Mouse (Mus musculus): ENCODE results near the gene Ano10.

Gene Ano10

DNA sequence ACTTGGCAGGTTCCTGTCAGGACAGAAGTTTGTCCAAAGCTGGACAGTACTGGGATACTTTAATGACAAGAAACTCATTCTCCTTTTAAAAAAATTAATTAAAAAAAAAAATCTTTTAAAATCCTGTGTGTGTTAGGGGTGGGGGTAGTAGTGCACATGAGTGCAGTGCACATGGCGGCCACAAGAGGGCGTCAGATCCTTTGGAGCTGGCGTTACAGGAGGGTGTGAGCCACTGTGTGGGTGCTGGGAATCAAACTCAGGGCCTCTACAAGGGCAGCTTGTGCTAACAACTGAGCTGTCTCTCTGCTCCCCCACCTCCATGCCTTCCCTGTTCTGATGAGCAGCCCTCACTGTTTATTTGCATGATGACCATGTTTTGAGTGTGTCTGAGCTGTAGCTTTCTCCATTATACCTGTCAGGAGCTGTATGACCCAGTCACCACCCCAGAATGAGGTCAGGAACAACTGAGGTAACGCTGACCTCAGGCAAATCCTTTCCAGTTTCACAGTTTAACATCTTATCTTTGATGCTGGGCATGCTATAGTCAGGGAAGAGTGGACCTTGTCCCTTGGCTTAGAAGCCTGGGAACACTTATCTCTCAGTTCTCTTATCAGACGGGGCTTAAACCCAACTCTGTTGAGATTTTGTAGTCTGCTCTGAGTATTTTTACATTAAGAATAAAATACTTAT is 137.7 kb downstream of the Ano10 start:
- DNase-seq (ENCODE audit: low spot score) = no peak

DNA sequence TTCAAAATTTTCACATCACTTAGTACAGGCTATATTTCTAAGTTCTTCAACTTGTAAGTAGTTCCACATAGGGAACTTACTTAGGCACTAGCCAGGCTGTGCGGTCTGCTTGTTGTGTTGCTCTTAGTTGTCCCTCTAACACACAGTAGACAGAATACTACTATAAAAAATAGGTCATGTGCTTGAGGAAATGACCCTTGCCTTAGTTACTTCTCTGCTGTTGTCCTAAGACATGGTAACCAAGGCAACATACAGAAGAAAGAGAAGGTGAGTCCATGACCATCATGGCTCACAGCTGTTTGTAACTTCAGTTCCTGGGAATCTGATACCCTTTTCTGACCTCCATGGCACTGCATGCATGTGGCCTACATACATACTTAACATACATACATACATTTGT is 139.0 kb downstream of the Ano10 start:
- no peak for DNase-seq (ENCODE audit: low spot score)

DNA sequence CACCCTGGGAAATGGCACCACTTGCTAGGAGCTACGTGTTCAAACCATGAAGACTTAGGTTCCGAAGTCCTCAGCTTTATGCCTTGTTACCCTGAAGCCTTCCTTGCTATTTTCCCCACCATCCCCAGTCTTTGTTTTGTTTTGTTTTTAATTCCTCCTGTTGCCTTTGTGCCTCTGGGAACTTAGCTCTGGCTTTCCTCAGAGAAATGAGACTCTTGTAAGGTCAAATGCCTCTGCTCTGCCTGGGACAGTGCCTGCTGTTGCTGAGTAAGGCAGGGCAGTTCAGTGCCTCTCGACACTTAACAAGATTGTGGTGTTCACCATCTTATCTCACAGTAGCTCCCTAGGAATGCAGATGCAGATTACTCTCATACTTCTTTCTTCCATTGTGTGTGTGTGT is 140.8 kb downstream of the Ano10 start:
- DNase-seq (ENCODE audit: low spot score) = no peak

DNA sequence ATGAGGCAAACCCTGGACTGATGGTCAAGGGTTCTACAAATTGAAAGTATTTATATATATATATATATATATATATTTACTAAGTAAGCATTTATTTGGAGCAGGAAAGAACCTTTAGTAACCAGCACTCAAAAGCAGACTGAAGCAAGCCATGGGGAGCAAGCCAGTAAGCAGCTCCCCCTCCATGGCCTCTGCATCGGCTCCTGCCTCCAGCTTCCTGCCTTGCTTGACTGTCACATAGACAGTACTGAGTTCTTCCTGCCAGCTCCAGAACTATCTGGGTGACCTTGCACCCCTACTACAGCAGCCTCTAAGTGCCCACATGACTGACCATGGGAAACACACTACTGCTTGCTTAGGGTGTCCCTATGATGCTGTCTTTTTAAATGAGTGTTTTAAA is 141.7 kb downstream of the Ano10 start:
- no peak for DNase-seq (ENCODE audit: low spot score)

DNA sequence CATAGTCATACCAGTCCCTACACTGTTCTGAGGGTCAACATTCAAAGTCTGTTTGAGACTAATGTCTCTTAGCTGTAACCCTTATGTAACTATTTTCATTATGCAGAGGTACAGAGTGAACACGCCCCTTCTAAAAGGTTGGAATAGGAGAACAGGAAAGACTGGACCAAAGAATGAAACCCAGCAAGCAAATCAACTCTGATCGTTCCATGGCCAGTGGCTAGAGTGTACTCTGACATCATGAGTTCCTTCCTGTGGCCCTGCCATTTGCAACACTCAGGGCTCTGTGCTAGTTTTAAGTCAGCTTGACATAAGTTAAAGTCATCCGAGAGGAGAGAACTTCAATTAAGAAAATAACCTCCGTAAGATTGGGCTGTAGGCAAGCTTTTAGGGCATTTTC is 142.2 kb downstream of the Ano10 start:
- DNase-seq (ENCODE audit: low spot score) = no peak

DNA sequence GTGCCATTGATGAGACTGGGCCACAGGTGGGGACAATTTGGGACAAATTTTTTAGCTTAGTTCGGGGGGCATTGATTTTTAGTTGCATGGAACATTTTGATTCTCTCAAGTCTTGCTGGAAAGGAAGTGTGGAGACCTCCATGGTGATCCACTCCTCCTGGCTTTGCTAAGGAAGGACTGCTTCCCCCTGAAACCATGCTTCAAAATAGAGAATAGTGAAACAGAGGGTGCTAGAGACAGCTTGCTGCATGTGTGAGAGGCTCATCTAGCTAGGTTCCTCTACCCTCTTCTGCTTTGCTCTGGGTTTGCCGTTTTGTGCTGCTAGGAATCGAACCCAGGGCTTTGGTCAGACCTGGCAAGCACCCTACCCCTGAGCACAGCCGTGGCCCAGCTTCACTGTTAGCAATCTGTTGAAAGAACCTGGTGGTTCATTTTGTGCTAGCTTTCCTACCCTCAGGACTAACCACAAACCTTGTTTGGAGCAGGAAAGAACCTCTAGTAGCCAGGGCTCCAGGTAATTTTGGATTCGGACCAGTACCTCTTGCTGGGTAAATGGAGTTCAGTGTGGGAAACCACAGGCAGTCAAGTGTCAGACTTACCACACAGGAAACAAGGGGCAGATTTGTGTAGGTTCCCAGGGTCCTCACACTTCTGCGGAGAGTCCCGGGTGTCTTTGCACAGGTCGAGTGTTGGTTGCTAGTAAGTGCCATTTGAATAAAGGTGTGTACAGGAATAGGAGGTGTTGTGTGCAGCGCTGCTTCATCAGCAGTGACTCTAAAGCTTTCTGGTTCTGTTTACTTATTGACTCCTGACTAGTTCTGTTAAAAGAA is 144.0 kb downstream of the Ano10 start:
- DNase-seq (ENCODE audit: low spot score) = no peak

DNA sequence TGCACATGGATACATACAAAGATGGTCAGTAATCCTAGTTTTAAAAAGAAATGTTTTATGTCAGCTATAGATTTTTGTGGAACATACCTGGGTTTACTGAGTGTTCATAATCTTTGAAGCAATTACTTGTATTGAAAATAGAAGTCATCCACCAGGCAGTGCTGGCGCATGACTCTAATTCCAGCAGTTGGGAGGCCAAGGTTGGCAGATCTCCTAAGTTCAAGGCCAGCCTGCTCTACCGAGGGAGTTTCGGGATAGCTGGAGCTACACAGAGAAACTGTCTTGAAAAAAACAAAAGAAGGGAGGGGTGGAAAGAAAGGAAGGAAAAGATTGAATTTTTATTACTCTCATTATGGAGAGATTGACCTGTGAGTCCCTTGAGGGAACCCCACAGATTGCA is 145.9 kb downstream of the Ano10 start:
- DNase-seq (ENCODE audit: low spot score) = no peak

DNA sequence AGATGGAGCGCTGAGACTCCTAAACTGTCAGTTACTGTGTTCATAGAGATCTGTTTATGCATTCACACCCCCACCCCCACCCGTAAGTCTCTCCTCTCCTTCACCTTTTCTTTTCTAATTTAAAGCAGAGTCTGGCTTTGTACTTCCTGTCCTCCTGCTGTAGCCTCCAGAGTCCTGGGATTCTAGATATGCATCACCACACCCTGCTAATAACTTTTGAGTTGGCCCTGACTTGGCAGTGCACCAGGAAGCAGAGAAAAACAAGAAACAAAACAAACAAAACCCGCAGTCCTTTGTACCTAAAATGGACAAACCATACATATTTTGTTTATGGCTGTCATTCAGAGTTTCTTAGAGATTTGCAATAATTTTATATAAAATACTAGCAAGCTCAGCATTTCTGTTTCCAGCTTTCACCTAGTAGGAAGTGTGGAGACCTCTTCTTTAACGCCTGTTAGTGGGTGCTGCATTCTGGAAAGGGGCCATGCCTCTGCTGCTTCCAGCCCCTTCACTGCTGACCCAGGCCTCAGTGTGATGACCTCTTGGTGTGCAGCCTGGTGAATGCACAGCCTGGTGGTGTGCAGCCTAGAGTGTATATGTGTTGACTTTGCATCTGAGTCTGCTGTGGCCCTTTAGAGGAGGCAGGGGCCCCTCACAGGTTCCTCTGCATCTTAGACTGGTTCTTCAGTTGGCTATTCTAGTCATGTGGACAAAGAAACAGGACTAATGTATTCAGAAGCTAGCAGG is 147.9 kb downstream of the Ano10 start:
- DNase-seq (ENCODE audit: low spot score) = no peak

DNA sequence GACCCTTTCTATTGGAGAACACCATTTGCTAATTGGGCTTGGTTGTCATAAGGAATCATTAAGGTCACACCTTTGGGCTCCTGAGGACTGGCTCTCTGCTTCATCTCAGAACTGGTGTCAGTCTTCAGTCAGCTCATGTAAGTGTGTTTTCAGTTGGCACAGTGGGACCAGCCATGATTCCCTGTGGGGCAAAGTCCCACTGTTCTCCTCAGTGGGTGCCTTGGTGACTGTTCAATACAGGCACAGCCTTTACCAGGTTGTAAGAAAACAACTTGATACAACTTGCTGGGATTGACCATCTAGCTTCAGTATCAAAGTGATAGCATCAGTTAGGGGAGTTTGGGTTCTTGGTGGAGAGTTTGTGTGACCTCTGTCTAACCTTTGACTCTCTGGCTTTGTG is 148.5 kb downstream of the Ano10 start:
- no peak for DNase-seq (ENCODE audit: low spot score)

DNA sequence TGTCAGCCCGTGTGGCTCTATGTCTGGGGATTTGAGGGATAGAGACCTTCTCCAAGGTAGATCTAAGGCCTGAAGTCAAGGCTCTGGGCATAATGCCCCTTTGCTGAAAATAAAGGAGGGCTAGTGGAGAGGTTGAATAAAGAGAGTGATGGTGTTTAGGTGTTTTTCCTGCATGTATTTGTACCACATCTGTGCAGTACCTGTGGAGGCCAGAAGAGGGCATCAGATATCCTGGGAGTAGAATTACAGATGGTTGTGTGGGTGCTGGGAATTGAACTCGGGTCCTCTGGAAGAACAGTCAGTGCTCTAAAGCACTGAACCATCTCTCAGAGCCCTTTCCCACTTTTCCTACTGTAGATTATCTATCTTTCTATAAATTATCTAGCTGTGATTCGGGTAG is 149.4 kb downstream of the Ano10 start:
- DNase-seq (ENCODE audit: low spot score) = no peak

DNA sequence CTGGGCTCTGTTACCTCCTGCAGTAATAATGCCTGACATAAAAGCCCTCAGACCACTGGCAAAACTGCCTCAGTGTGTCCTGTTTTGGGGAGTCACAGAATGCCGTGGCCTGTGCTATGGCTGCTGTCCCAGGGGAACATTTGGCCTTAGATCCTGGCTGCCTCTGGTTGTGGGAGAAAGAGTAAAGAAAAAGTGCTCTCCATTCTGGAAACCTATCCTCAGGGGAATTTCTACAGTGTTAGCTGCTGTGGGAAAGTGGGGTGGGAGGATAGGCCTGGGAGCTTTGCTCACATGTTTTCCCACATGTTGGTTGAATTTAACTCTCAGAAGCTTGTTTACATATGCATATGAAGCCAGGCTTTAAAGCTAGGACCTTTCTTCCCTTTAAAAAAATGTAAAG is 151.0 kb downstream of the Ano10 start:
- DNase-seq (ENCODE audit: low spot score) = no peak

DNA sequence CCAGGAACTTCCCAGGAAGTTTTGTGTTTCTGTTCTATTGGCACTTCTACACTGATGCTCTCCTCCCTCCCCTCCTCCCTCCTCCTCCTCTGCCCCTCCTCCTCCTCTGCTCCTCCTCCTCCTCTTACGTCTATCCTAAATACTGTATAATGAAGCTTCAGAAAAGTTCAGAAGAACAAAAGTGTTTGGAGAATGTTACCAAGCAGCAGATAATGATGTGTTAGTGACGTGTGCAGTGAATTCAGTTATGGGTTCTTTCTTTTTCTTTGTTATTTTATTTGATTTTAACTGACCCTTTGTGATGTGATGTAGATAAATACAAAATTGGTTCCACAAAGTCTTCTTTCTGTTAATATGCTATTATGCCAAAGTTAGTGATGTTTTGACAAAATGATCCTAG is 155.0 kb downstream of the Ano10 start:
- no peak for DNase-seq (ENCODE audit: low spot score)

DNA sequence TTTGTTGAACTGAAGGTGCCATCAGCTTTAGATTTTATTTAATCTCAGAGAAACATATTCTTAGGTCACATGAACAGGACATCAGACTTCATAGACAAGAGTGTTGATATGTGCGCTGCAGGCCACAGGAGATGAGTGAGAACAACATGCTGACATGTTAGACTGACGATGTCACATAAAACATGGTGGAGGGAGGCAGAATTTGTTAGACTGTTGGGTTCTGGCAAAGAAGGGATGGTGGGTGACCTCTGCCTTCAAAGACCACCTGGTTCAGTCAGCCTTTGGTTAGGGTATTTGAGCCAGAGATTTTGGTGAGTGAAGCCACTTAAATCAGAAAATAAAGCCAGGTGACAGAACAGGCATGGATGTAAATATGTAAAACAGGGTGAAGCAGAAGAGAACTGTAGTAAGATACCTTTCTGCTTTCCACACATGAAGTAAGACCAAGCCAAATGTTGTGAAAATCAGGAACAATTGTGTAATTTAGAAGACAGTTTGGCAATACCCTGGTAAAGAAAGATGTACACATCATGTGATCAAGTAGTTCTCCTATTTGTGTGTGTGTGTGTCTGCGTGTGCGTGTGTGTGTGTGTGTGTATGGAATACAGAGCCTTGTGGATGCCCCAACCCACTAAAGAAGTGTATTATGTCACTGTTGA is 155.7 kb downstream of the Ano10 start:
- no peak for DNase-seq (ENCODE audit: low spot score)

DNA sequence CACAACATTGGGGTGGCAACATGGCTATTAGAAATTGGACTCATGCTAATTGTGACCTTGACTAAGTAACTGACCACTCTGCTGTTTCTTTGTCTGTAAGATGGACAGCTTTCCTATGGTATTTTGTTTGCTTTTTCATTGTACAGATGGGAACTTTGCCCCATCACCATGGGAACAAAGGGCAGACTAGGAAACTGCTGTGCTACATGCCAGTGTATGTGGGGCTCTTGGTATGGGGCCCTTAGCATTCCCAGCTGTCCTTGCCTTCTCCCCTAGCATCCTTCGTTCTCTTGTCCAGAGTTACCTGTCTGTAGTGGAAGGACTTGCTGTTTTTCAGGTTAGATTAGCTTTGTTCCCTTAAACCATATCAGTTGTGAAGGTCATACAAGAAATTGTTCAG is 156.3 kb downstream of the Ano10 start:
- no peak for DNase-seq (ENCODE audit: low spot score)

DNA sequence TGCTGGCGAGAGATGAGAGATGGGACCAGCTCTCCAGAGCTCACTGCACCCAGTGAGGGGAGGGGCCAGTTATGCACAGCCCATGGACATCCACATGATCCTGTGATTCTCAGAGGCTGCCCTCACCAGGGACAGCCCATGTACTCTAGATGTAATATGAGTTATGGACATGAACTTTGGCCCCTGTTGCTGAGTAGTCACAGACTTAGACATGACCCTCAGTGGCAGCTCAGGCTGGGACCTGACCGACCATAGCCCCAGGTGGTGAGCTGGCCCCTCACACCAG is 158.4 kb downstream of the Ano10 start:
- DNase-seq (ENCODE audit: low spot score) = no peak

DNA sequence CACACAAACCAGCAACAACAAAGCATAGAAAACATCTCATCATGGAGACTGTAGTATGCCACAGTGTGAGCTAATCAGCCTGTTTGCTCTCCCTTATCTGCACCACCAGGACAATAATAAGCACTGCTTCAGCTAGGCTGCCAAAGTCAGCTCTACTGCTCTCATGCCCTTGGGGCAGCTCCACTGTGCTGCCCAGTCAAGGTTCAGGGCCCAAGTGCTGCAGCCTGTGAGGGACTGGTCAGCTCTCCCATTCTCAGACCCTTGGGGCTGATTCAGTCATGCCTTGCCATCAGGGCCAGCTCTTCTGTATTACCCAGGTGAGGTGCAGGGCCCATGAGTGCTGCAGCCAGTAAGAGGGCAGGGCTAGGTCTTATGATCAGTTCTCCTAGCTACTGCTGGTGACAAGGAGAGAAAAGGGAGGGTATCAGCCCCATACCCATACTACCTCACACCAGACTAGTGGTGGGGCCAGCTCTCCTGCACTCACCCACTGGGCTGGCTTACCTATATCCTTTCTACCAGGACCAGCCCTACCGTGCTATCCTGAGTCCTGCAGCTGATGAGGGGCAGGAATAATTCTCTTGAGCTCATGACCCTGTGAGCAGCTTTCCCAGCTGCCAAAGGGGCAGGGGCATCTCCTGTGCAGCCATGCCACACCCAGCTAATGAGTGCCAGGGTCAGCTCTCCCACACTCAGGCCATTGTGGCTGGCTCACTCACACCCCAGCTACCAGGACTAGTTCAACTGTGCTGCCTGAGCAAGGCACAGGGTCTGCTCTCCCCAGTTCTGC is 158.9 kb downstream of the Ano10 start:
- peak; percentile 45 for DNase-seq (ENCODE audit: low spot score)

DNA sequence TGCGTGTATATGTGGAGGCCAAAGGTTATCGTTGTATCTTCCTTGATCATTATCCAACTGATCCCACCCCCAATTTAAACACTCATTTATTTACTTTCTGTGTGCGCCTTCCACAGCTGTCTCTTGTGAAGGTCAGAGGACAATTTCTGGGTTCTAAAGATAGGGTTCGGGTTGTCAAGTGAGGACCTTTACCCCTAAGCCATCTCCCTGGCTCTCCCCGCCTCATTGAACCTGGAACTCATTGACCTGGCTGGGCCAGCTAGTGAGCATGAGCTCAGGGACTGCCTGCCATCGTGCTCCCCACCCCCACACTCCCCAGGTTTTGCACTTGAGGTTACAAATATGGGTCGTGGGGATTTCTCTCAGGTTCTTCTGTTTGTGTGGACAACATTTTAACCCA is 162.1 kb downstream of the Ano10 start:
- DNase-seq (ENCODE audit: low spot score) = no peak

DNA sequence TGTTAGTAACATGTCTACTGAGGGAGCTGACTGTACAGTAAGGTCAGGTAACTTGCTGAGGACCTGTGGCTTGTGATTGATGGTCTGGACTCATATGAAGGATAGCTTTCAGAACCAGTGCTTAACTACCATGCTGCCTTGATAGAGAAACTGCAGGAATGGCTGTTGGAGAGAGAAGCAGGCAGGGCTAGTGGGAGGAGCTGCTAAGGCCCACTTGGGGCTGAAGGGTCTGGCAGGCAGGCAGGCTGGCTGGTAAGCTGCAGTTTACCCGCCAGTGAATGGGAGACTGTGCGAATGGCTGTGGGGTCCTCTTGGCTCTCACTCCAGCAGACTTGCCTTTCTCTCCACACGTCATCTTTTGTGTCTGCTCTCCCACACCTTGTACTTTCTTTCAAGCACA is 163.6 kb downstream of the Ano10 start:
- DNase-seq (ENCODE audit: low spot score) = no peak

DNA sequence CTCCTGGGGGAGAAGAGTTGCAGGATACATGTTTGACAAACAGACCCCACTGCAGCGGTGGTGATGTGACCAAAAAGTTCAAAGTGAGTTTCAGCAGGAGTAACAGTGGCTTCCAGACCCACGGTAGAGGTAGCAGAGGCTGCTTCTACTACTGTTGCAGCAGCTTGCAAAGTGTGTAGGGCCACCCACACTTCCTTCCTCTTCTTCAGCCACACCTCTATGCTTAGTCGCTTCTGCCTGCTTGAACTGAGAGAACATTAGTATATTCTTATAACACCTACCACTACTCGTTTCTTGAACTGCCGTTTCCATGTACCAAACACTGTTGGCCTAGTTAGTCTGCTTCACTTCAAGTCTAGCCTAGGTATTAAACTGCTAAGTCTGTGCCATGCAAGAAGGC is 165.5 kb downstream of the Ano10 start:
- no peak for DNase-seq (ENCODE audit: low spot score)

DNA sequence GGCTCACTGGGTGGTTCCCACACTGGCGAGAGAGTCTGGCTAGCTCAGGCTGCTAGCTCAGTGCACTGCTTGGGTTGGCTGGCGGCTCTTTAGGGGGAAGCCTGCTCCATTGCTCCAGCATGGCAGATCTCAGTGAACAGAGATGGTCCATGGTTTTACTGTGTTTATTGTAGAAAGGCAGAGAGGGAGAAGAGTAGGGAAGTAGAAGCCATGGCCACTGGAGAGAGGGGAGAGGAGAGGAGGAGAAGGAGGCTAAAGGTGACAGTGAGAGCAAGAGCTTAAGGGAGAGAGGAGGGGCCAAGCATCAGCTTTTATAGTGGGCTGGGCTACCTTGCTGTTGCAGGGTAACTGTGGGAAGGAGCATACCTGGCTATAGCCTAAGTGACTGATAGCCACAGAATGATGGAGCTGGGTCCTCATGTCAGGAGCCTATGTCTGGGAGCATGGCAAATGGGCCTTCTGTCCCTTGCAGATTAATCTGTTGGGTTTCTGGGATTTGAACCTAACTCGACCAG is 166.9 kb downstream of the Ano10 start:
- no peak for DNase-seq (ENCODE audit: low spot score)

DNA sequence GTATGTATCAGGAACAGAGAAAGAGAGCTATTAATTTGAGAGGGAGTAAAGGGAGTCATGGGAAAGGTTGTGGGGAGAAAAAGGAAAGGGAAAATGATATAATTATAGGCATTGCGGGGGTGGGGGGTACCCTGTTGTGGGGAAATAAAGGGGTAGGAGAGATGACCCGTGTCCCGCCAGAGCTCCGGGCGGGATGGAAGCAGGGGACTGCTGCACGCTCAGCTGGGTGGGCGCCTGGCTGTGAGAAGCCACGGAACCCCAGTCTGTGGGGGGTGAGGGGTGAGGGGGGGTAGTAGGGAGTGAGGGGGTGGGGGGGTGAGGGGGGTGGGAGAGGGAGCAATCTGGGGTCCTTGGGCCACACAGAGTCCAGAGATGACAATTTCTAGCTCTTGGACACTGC is 167.4 kb downstream of the Ano10 start:
- DNase-seq (ENCODE audit: low spot score) = no peak

All from ovary, postnatal 36 days (tissue).